Mouse (Mus musculus) liver, embryonic 14.5 days (tissue): ENCODE data around the gene Sparcl1.

Experiments used
- CTCF ChIP-seq: IDR thresholded peaks from 2 replicates; pipeline ENCODE4 v1.5.1; 2016; ENCODE audit warnings: antibody characterized with exemption, low read depth, control low read depth
- EP300 ChIP-seq: IDR thresholded peaks from 2 replicates; pipeline ENCODE4 v1.6.1; 2016; ENCODE audit warnings: antibody characterized with exemption, low read depth

- no peak for TF ChIP-seq CTCF
- no peak for TF ChIP-seq EP300
These were observed 35.8 kb upstream of the Sparcl1 start for GRCm38 (mm10) chr5:104149349-104149748.
